Mouse (Mus musculus): Measurements from ENCODE around the gene Apip. TPM values are rescaled to one million over a fixed set of nuclear protein-coding genes. Genes with fewer than 3 reads are reported as not detected.

Apip gene
- polyA plus RNA-seq (2014; fragmentation: Nextera tagmentation; extraction: Ambion mirVana): 76.7 and 77.7 TPM in 2 replicates

- peak; percentile 99 for ATAC-seq (ENCODE audit: insufficient read depth)
- Histone ChIP-seq H3K4me1 (ENCODE audit: insufficient read depth) (peaks cover 10% of the 10 kb centered on the region), H3K27ac (ENCODE audit: low read depth) (peak within 1 kb of the TSS; percentile 76), H3K4me2 (peak within 1 kb of the TSS; percentile 71), H3K9me3 (ENCODE audit: low read depth, low read length) (no peaks in the 10 kb centered on the region), H3K27me3 (ENCODE audit: insufficient read depth, low read length) (no peaks in the 10 kb centered on the region), H3K9ac (peak within 1 kb of the TSS; percentile 75), H3K36me3 (ENCODE audit: insufficient read depth) (0 out of 2 replicates have a peak, but pooled peaks cover 4% of the 10 kb centered on the region), H3K4me3 (ENCODE audit: low read depth, low read length) (peak within 1 kb of the TSS; percentile 67)
- peak; percentile 100 for DNase-seq
- WGBS: under 1% methylated on average over 55 of the region's 55 CpGs
- TF ChIP-seq CTCF (IDR thresholded peaks at IDR 0.05; ENCODE audit: low read depth): no peak
Measured at GRCm38 (mm10) chr2:103073219-103073982, at the start of gene Apip, which contains the start of gene Pdhx. Gene Apip, plus strand, starts transcription at chr2:103073675. Gene Pdhx, minus strand, starts transcription at chr2:103073513.

DNA sequence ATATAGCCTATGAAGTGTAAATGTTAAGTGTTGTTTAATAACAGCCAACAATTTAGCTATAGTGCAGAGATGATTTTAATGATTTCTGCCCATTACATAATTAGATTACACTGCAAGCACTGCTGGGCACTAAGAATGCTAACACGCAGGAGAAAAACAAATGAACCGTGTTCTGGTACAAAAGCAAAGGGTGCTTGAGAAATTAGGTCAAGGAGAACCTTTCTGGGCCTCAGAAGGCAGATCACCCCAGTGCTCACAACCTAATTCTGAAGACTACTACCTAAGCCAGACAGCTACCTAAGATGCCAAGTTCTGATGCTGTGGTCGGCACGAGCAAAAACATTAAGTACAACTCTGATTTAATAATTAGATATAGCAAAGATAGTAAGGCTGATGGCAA, 35.6 kb upstream of the Apip start:
- no peak overlapping the region for H3K4me3 ChIP-seq (ENCODE audit: low read depth, low read length)
- ATAC-seq (ENCODE audit: insufficient read depth) (no peak), DNase-seq (no peak)

GRCm38 (mm10) chr2:103040896-103041295, 32.6 kb upstream of the Apip start:
- H3K4me1 ChIP-seq (ENCODE audit: insufficient read depth): no peaks in the 10 kb centered on the region
- no peak overlapping the region for H3K9ac ChIP-seq
- no peak overlapping the region for H3K4me3 ChIP-seq (ENCODE audit: low read depth, low read length)
- TF ChIP-seq CTCF (IDR thresholded peaks at IDR 0.05; ENCODE audit: low read depth): no peak
- WGBS: 68% methylated on average over 8 of the region's 8 CpGs
- H3K9me3 ChIP-seq (ENCODE audit: low read depth, low read length): no peaks in the 10 kb centered on the region
- peak; percentile 62 for DNase-seq
- H3K4me2 ChIP-seq: no peak overlapping the region
- H3K27ac ChIP-seq (ENCODE audit: low read depth): no peak overlapping the region
- H3K36me3 ChIP-seq (ENCODE audit: insufficient read depth): peaks cover 15% of the 10 kb centered on the region; the same call in 1 of the 2 replicates
- no peak for ATAC-seq (ENCODE audit: insufficient read depth)
- no peaks in the 10 kb centered on the region for H3K27me3 ChIP-seq (ENCODE audit: insufficient read depth, low read length)

More for the DNA sequence above, 35.6 kb upstream of the Apip start:
- peaks cover 18% of the 10 kb centered on the region; the same call in 1 of the 2 replicates for H3K36me3 ChIP-seq (ENCODE audit: insufficient read depth)
- 92% methylated on average over 4 of the region's 4 CpGs for WGBS
- no peaks in the 10 kb centered on the region for H3K27me3 ChIP-seq (ENCODE audit: insufficient read depth, low read length)
- H3K27ac ChIP-seq (ENCODE audit: low read depth): no peak overlapping the region
- H3K9me3 ChIP-seq (ENCODE audit: low read depth, low read length): no peaks in the 10 kb centered on the region
- no peaks in the 10 kb centered on the region for H3K4me1 ChIP-seq (ENCODE audit: insufficient read depth)
- TF ChIP-seq CTCF (IDR thresholded peaks at IDR 0.05; ENCODE audit: low read depth): no peak
- H3K4me2 ChIP-seq: no peak overlapping the region
- H3K9ac ChIP-seq: no peak overlapping the region

DNA sequence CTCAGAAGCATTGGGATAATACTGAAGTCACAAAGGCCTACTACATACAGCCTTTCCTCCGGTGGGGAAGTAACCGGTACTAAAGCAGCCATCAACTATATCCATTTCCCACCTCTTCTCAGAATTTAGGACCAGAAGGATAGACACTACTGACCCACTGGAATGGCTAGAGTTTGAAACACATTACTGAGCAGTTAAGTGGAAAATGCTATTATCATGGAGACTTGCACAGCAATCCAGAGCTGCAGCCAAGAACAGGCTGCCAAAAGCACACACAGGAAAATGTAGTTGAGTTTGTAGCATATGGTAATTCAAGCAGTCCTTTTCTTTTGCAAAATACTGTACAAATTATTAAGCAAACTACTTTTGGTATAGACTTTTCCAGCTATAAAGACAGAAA, 28.2 kb upstream of the Apip start:
- DNase-seq (no peak), ATAC-seq (ENCODE audit: insufficient read depth) (no peak)
- no peaks in the 10 kb centered on the region for H3K4me1 ChIP-seq (ENCODE audit: insufficient read depth)
- no peak overlapping the region for H3K27ac ChIP-seq (ENCODE audit: low read depth)
- no peak overlapping the region for H3K4me3 ChIP-seq (ENCODE audit: low read depth, low read length)
- no peaks in the 10 kb centered on the region for H3K27me3 ChIP-seq (ENCODE audit: insufficient read depth, low read length)
- no peak for TF ChIP-seq CTCF (IDR thresholded peaks at IDR 0.05; ENCODE audit: low read depth)
- WGBS: 95% methylated on average over 2 of the region's 2 CpGs
- H3K9me3 ChIP-seq (ENCODE audit: low read depth, low read length): no peaks in the 10 kb centered on the region
- no peak overlapping the region for H3K9ac ChIP-seq
- no peak overlapping the region for H3K4me2 ChIP-seq
- H3K36me3 ChIP-seq (ENCODE audit: insufficient read depth): 0 out of 2 replicates have a peak, but pooled peaks cover 7% of the 10 kb centered on the region

DNA sequence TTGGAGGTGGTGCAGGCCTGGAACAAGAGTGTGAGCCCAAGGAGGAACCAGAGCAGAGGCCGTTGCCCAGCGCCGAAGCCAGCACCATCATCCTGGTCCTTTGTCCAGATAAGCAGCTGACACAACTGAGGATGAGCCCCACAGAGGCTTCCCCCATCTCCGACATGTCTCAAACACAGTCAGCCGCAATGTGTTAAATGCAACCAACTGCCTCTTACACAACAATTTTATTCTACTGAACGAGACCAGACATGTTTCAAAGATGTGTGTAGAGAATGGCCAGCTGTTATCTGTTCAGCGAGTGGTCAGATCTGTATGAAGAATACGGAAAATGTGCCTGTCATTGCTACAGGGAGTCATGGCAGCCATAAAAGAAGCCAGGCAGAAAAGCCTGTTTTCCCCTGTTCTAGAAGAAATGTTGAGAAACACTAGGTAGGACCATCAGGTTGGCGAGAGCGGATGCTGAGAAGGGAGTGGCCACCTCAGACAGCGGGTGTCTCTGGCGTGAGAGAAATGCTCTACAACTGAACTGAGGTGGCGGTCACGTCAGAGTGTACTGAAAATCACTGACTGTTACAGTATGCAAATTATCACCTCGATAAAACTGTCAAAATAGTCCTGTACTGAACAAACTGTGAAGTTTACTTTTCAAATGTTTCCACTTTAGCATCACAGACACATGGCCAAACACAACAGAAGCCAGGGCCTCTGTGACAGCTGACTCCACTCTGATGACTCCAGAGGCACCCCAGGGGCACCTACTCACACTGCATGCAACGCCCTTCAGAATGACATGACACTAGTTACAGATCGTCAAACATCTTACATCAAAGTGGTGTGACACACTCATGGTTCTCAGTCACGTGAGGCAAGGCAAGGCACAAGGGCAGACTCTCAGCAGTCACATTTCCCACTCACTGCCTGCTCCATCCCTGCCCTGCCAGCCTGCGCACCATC, 21.3 kb upstream of the Apip start:
- H3K9ac ChIP-seq: no peak overlapping the region
- no peaks in the 10 kb centered on the region for H3K9me3 ChIP-seq (ENCODE audit: low read depth, low read length)
- whole genome bisulfite sequencing: 63% methylated on average over 19 of the region's 19 CpGs
- DNase-seq (peak; percentile 63), ATAC-seq (ENCODE audit: insufficient read depth) (peak; percentile 85)
- H3K4me1 ChIP-seq (ENCODE audit: insufficient read depth): no peaks in the 10 kb centered on the region
- H3K4me2 ChIP-seq: no peak overlapping the region
- 0 out of 2 replicates have a peak, but pooled peaks cover 8% of the 10 kb centered on the region for H3K36me3 ChIP-seq (ENCODE audit: insufficient read depth)
- H3K27ac ChIP-seq (ENCODE audit: low read depth): no peak overlapping the region
- TF ChIP-seq CTCF (IDR thresholded peaks at IDR 0.05; ENCODE audit: low read depth): no peak
- H3K4me3 ChIP-seq (ENCODE audit: low read depth, low read length): no peak overlapping the region
- H3K27me3 ChIP-seq (ENCODE audit: insufficient read depth, low read length): no peaks in the 10 kb centered on the region

GRCm38 (mm10) chr2:103055820-103056219, 17.7 kb upstream of the Apip start:
- no peak for ATAC-seq (ENCODE audit: insufficient read depth)
- 84% methylated on average over 6 of the region's 6 CpGs for WGBS

More at GRCm38 (mm10) chr2:103055820-103056219, 17.7 kb upstream of the Apip start:
- Histone ChIP-seq H3K4me2 (no peak overlapping the region), H3K9ac (no peak overlapping the region), H3K36me3 (ENCODE audit: insufficient read depth) (peaks cover 10% of the 10 kb centered on the region; the same call in 1 of the 2 replicates), H3K4me3 (ENCODE audit: low read depth, low read length) (no peak overlapping the region), H3K9me3 (ENCODE audit: low read depth, low read length) (no peaks in the 10 kb centered on the region), H3K4me1 (ENCODE audit: insufficient read depth) (peaks cover 4% of the 10 kb centered on the region), H3K27ac (ENCODE audit: low read depth) (no peak overlapping the region), H3K27me3 (ENCODE audit: insufficient read depth, low read length) (no peaks in the 10 kb centered on the region)
- no peak for TF ChIP-seq CTCF (IDR thresholded peaks at IDR 0.05; ENCODE audit: low read depth)
- DNase-seq: no peak

All from lung, embryonic 14.5 days (tissue).